Mouse (Mus musculus) MEL-GATA-1-ER (cell line): ENCODE measurements around the gene Ago4.

Experiments used
- DNase-seq: peaks from one replicate; pipeline ENCODE4 v3.0.0-alpha.2; 2012; ENCODE audit warnings: low read depth; ENCODE audit errors: extremely low read depth

Ago4 gene

GRCm38 (mm10) chr4:126526164-126526563 lies 7.1 kb downstream of the Ago4 start:
- no peak for DNase-seq

- no peak for DNase-seq
Measured at GRCm38 (mm10) chr4:126512308-126513066, 20.8 kb downstream of the Ago4 start.

GRCm38 (mm10) chr4:126511013-126511412 lies 22.3 kb downstream of the Ago4 start:
- no peak for DNase-seq

- DNase-seq = no peak
Measured at GRCm38 (mm10) chr4:126509072-126509471, 24.2 kb downstream of the Ago4 start.

- no peak for DNase-seq
Measured at GRCm38 (mm10) chr4:126508110-126508899, 25.0 kb downstream of the Ago4 start.

- DNase-seq = no peak
Measured at GRCm38 (mm10) chr4:126502977-126503309, 30.3 kb downstream of the Ago4 start.

- DNase-seq = no peak
Measured at GRCm38 (mm10) chr4:126502141-126502976, 30.9 kb downstream of the Ago4 start.

- DNase-seq = peak; percentile 7
Measured at GRCm38 (mm10) chr4:126498601-126499000, 34.7 kb downstream of the Ago4 start.

- no peak for DNase-seq
Measured at GRCm38 (mm10) chr4:126496963-126497362, 36.3 kb downstream of the Ago4 start.

- no peak for DNase-seq
Measured at GRCm38 (mm10) chr4:126495942-126496790, 37.1 kb downstream of the Ago4 start.

GRCm38 (mm10) chr4:126495453-126495852 lies 37.8 kb downstream of the Ago4 start:
- no peak for DNase-seq

- DNase-seq = no peak
Measured at GRCm38 (mm10) chr4:126493416-126493815, 39.9 kb downstream of the Ago4 start.

- DNase-seq = no peak
Measured at GRCm38 (mm10) chr4:126491977-126492376, 41.3 kb downstream of the Ago4 start.

- no peak for DNase-seq
Measured at GRCm38 (mm10) chr4:126490726-126491125, 42.5 kb downstream of the Ago4 start.

- DNase-seq = peak; percentile 52
Measured at GRCm38 (mm10) chr4:126489811-126490210, 43.5 kb downstream of the Ago4 start.

- DNase-seq = no peak
Measured at GRCm38 (mm10) chr4:126486217-126486616, 47.1 kb downstream of the Ago4 start.

- DNase-seq = no peak
Measured at GRCm38 (mm10) chr4:126485065-126485464, 48.2 kb downstream of the Ago4 start.

GRCm38 (mm10) chr4:126483874-126484273 lies 49.4 kb downstream of the Ago4 start:
- DNase-seq = no peak

GRCm38 (mm10) chr4:126482951-126483350 lies 50.3 kb downstream of the Ago4 start:
- DNase-seq = no peak

- no peak for DNase-seq
Measured at GRCm38 (mm10) chr4:126481461-126481860, 51.8 kb downstream of the Ago4 start.

- DNase-seq = no peak
Measured at GRCm38 (mm10) chr4:126480288-126480687, 53.0 kb downstream of the Ago4 start.
